Mouse (Mus musculus): Measurements from ENCODE around the gene Lama4.

The Lama4 gene

DNA sequence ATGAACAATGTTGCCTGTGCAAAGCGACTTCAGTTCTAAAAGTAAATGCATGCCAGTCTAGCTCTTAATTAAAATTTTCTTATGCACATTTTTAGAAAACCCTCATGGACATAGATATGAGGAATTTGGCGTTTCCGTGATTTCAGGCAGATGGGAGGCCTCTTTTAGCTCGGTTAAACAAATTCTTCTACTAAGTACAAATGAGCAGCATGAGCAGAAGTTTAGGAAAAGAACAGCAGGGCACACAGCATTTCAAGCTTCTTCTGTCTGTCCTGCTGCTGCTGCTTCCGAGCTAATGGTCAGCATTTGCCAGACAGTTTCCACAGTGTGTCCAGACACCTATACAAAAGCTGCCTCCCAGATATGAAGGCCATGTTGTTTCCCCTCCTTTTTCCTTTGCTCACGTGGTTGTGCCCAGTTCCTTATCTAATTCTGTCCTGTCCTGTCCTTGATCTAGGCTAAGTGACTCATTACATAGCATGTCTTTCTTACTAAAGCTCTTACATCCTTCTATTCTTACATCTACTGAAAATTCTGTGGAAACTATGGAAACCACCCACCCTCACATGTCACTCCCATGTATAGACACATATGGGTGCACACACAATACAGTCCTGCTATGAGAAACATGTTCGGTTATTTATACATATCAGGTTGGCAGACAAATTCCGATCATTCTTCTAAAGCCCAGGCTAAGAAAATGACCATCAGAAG is 84.4 kb downstream of the Lama4 start:
- no peak for DNase-seq (ENCODE audit: low spot score)

DNA sequence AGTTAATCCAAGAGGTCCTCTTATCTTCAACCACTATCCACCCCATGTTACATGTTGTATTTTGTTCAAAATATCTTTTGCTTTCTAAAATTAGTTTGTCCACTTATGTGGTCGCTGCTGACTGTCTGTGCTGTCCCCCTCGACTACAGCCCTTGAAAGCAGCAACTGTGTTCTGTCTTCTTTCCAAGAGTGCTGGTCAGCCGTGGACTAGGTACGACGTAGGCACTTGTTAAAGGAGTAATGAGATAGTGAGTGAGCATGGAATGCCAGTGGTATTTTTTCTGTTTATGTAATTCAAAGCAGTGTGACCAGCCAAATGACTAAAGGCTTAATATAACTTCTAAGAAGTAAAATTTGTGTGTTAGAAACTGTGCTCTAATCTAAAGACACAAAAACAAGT is 90.7 kb downstream of the Lama4 start:
- no peak for DNase-seq (ENCODE audit: low spot score)

DNA sequence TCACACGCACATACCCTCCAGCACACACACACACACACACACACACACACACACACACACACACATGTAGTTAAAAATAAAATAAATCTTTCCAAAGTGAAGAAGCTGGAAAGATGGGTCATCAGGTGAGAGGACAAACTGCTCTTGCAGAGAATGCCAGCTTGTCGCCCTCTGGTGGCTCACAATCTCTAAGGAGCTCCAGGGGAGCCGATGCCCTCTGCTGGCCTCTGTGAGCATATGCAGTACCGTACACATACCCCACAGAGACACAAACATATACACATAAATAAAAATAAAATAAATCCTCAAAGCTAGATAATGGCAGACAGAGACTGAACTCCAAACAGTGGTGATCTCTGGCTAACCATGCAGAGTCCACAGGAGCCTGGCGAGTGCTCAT is 99.4 kb downstream of the Lama4 start:
- peak; percentile 58 for DNase-seq (ENCODE audit: low spot score)

DNA sequence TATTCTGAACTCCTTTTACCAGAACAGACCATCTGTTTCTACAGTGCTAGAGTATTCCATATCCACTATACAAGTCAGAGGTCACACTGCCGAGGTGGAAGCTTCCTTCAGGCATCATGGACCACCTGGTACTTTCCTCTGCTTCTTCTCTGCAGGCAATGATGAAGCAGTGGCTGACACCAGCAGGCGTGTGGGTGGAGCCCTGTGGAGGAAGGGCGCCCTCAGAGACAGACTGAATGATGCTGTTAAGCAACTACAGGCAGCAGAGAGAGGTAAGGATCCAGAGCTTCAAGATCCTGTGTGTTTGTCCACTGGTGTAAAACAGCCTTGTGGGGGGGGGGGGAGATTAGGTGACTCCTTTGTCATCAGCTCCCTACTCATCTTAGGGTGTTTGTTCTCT is 100.1 kb downstream of the Lama4 start:
- no peak for DNase-seq (ENCODE audit: low spot score)

DNA sequence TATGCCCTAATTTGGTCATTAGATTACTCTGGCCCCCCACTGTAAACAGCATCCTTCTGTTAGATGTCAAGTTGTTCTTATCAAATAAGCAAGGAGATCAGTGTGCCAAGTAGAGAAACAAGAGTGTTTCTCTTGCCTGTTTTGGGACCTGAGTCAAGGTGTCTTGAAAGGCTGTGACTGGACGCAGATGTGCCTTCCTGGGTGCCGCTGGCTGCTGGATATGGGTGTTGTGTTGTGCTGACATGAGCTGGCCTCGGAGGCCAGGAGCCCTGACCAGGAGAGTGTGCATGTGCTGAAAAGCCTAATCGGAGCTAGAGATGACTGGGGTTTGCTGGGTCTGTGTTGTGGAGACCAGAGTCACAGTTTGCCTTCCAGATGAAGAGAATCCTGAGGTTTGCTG is 100.7 kb downstream of the Lama4 start:
- no peak for DNase-seq (ENCODE audit: low spot score)

DNA sequence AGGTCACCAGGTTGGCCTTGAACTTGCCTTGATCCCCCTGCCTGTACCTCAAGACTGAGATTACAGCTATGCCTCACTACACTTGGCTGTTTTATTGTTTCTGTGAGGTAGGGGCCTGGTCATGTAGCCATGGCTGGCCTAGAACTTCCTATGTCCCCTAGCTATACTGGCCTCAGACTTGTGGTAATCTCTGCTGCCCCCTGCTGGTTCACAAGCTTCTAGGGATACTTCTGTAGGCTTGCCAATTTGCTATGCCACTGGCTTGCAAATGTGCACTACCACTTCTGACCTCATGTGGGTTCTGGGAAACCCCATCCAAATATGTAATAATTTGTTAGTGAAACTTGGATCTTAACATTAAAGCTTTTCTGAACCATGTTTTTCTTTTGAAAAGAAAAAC is 101.6 kb downstream of the Lama4 start:
- peak; percentile 90 for DNase-seq (ENCODE audit: low spot score)

DNA sequence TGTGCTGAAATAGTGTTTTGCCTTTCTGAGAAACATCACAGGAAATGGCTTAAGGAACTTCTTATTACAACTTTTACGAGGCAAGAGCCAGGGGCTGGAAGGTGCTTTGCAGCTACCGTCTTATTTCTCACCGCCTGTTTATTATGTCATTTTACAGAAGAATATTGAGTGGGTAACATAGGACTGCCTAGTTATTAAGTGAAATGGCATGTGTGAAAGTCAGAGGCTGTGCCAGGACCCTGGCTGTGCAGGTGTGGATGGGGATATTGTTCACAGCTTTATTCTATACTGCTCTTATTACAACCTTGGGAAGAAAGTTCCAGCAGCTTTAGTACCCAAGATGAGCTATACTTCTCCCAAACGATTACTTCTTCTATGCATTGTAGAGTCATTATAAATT is 106.7 kb downstream of the Lama4 start:
- no peak for DNase-seq (ENCODE audit: low spot score)

DNA sequence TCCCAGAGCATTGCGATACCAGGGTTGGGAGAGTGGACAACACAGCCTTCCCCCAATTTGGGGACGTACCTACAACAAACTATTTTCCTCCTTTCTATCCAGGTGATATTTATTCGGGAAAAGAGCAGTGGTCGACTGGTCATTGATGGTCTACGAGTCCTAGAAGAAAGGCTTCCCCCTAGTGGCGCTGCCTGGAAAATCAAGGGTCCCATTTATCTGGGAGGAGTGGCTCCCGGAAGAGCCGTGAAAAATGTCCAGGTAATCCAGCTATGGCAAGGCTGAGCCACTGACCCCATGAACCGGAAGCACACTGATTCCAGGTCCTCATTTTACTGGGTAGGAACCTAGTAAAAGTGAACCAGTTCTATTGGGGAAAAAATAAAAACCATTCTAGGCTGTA is 131.7 kb downstream of the Lama4 start:
- DNase-seq (ENCODE audit: low spot score), result peak; percentile 38

DNA sequence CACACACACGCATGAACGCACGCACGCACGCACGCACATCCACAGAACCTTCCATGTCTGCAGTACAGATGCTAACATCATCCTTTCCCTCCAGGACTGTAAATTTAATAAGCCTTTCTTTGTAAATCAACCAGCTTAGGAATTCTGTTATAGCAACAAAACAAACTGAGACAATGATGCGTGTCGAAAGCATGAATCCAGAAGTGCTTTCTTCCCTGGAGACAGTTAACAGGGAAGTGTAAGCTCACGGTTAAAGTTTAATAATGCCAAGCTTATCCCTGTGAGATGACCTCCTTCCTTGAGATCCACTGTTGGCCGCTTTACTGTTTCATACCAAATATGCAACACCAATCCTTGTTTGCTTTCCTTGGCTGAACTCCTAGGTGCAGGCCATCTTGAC is 133.4 kb downstream of the Lama4 start:
- peak; percentile 23 for DNase-seq (ENCODE audit: low spot score)

DNA sequence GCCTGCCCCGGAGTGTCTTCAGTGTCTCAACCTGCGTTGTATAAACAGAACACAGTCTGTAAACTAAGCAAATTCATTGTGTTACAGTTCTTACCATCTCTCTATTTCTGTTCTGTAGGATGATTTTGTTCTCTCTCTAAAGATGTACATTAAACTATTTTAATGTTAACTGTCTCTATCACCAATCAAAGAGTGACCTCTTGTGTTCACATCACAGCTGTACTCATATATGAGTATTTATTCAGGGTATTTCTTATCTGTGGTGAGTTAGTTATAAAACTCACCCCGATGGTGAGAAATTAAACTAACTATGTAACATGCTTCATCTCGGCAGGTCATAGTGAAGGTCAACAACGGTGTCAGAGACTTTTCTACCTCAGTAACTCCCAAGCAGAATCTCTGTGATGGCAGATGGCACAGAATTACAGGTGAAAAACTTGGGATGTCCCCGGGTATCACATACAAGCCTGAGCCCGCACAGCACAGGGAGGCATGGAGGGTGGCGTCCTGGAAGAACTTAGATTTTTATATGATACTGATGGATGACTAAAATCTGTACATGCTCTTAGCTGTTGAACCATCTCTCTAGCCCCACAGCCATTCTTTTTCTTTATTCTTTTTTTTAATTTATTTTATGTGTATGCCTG is 139.6 kb downstream of the Lama4 start:
- no peak for DNase-seq (ENCODE audit: low spot score)

DNA sequence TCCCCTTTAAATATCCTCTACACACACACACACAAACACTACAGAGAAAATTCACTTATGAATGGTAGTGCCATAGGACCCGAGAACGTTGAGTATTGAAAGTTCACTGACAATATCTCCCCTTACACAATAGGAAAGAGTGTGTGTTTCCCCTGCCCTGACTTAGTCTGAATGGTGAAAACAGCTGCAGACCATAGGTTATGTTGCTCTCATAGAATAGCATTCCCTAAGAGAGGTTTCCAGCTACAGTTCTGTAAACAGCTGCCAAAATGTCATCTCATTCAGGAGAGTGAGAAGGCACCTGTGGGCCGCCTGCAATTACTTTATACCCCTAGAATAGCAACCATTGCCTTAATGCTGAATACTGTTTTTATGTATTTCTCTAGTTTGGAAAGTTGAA is 141.1 kb downstream of the Lama4 start:
- DNase-seq (ENCODE audit: low spot score), result no peak

DNA sequence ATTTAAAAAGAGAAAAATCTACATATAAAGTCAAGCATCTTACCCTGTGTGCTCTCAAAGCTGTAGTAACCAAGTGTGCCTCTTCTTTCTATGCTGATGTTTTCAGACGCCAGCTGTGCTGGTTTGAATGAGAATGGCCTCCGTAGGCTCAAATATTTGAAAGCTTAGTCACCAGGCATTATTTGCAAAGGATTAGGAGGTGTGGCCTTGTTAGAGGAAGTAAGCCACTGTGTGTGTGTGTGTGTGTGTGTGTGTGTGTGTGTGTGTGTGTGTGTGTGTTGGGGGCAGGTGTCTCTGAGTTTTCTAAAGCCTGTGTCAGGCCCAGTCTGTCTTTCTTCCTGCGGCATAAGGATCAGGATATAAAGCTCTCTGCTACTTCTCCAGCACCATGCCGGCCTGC is 141.6 kb downstream of the Lama4 start:
- DNase-seq (ENCODE audit: low spot score), result no peak

DNA sequence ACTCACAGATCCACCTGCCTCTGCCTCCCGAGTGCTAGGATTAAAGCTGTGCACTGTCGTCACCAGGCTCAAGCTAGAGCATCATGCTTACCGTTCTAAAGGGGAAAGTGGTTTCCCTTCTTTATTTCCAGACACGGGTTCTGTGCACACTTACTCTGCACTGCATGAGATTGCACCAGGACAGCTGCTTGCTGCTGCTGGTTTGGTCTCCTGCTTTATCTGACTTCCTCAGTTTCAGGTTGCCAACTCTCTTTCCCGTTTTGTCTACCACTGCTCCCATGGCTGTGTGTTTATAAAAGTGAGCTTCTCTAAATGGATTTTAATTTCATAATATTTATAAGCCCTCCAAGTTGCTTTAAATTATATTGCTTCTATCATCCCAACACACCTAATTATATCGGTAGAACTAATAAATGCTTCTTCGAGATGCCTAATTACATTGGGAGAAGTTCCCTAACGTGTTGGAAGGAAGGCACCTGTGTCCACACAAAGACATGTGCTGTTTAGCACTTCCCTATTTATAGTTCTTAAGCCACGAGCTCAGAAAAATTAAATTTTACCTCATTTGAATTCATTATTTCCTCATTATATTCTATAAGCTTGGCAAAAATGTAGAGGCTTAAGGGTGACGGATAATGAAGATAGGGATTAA is 143.6 kb downstream of the Lama4 start:
- DNase-seq (ENCODE audit: low spot score), result no peak

DNA sequence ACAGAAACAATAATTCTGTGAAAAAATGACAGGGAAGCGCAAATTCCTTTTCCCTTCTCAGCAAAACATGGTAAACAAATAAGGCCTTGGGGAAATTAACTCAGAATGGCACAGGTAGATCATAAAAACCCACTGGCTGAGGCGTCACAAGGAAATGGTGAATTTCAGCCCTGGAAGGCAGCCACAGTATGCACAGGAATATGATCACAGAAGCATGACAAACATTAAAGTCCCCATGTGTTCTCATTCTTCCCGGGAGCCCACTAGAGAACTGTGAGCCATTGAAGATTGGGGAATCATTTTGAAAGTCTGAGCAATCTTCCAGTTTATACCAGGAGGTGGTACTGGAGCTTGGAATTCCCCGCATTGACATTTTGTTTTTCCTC is 144.2 kb downstream of the Lama4 start:
- DNase-seq (ENCODE audit: low spot score), result no peak

DNA sequence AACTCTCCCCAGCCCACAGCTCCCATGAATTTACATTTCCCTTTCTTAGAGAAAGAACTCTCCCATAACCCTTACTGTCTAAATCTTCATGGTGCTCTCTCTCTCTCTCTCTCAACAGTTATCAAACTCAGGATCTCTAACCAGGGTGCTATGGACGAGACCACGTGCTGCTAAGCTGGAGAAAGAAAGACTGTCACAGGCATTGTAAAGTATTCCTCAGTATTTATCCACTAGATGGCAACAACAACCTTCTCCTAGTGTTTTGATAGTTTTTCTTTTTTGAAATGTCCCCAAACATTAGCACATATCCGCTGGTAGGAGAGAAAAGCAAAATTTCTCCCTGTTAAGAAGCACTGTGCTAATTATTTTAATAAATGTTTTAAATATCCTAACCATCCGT is 156.1 kb downstream of the Lama4 start:
- peak; percentile 29 for DNase-seq (ENCODE audit: low spot score)

DNA sequence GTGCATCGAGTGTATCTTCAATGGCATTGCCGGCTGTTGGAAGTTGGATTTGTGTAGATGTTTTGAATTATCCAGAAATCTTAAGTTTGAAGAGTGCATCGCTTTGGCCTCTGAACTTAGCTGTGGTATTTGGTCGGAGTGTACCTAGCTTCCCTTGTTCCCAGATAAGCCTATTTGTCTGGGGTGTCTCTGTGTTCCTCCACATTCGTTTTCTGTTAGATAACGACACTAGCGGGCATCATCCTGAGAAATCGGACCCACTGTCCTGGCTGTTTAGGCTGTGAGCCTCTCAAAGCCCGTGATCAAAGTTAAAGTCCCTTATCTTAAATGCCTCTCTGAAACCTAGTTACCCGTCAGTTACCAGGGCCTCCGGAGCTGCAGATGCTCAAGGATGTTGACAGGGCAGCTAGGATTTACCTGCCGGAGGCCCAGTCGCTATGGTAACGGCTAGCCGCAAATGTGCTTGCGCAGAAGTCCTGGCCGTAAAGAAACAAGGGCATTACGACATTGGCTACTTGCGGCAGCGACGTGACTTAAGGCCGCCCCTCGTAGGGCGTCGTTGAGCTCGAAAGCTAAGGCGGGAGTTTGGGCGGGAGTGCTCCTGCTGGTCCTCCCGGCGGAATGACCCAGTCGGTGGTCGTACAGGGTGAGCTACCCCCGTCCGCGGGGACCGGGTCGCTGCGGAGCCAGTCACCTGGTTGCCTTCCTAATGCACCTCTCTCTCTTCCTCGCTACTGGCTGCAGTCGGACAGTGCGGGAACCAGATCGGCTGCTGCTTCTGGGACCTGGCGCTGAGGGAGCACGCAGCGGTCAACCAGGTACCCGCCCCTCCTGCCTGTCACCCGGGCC is 168.4 kb downstream of the Lama4 start, which contains the start of the genes Fam229b and Tube1:
Fam229b (minus strand) TSS at position 453 of the 849 bp plus-strand sequence.
Tube1 (plus strand) TSS at position 515 of the 849 bp plus-strand sequence.
- peak; percentile 89 for DNase-seq (ENCODE audit: low spot score)

DNA sequence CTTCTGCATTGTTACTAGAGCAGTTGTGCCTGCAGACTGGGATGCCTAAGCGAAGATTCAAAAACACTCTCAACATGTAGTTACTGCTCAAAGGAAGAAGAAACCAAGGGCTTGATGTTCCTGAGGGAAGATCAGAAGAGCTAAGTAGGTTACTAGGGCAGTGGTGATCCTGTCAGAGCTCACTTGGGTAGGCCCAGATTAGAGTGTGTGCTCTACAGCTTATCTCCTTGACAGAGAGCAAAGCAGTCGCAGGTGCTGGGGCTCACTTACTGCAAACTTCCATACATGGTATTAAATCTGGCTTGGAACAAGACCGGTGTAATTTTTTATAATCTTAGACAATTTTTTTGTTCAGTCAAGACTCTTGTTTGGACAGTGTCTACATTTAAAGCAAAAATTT is 172.5 kb downstream of the Lama4 start:
- no peak for DNase-seq (ENCODE audit: low spot score)

DNA sequence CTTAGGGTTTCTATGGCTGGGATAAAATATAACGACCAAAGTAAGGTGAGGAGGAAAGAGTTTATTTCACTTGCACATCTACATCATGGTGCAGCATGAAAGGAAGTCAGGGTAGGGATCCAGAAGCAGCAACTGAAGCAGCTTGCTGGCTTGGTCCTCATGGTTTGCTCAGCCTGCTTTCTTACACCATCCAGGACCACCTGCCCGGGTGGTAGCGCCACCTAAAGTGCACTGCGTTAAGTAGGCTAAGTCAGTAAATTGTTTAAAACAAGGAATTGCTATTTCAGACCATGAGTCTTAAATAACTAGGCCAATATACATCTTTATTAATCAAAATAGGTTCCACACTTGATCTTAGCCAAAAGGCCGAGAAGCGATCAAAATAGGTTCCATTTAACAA is 173.4 kb downstream of the Lama4 start:
- no peak for DNase-seq (ENCODE audit: low spot score)

DNA sequence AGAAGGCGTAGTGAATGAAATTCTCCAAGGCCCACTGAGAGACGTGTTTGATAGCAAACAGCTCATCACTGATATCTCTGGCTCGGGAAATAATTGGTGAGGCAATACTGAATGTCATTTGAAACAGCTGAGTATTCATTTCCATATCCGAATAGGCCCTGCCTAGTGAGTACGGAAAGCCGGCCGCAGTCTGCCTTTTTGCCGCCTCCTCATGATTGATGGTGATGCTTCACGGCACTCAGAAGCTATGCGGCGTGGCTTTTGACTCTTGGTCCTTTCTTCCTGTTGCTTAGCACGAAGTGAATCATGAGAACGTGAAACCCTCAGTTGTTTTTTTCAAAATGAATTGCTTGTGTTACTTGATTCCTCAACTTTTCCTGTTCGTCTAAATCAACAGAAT is 175.5 kb downstream of the Lama4 start:
- no peak for DNase-seq (ENCODE audit: low spot score)

DNA sequence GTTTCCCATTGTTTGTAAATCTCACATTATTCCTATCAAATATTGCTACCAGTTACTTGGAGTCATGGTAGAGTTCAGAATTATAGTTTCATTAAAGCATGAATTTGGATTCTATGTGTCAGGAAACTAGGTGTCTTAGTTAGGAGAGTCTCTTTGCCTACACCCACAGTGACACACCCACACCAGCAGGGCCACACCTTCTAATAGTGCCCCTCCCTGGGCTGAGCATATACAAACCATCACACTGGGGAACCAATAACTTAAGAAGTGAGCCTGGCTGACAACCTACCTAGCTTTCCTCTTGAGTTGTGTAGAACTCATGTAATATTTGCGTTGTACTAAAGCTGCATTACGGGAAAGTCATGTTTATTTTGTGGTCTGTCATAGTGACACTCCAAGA is 176.1 kb downstream of the Lama4 start:
- DNase-seq (ENCODE audit: low spot score), result no peak

DNA sequence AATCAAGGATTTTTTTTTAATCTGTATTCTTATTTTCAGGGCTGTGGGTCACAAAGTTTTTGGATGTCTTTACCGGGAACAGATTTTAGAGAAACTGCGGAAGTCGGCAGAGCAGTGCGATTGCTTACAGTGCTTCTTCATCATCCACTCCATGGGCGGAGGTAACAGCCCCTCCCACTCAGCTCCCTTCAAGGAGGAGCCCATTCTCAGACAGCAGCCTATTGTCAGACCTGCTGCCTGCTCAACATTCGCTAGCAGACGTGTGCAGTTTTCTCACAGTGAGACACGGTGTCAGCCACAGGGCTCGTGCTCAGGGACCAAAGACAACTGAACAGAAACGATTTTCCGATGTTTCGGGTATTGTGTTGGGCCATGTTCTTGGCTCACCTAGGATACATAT is 176.9 kb downstream of the Lama4 start:
- no peak for DNase-seq (ENCODE audit: low spot score)

DNA sequence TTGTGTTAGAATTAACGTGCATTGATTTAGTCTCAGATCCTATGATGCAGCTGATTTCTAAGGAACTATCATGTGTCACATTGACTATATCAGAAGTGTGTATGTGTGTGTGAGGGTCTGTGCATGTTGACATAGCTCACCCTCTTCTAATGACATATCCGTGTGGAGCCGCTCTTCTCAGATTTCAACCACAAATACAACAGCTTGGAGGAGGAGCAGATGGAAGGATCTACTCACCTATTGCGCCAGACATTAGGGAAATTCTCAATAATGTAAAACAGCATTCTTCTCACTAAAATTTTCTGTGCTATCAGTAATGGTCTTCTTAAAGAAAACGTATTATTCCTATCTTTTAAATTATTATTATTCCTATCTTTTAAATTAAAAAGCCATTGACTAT is 191.4 kb downstream of the Lama4 start:
- no peak for DNase-seq (ENCODE audit: low spot score)

Data from adipocyte (in vitro differentiated cells).